Mouse (Mus musculus) erythroblast, embryonic 14.5 days (primary cell): Measurements from ENCODE around the gene F11r.

ENCODE experiments used
- GATA1 ChIP-seq: IDR thresholded peaks from 2 replicates; pipeline ENCODE4 v1.6.1; 2012; ENCODE audit warnings: low read length, inconsistent platforms, mixed read lengths
- TAL1 ChIP-seq: IDR thresholded peaks from 3 replicates; pipeline ENCODE4 v1.6.1; 2012; ENCODE audit warnings: low read length, inconsistent platforms, mixed read lengths

DNA sequence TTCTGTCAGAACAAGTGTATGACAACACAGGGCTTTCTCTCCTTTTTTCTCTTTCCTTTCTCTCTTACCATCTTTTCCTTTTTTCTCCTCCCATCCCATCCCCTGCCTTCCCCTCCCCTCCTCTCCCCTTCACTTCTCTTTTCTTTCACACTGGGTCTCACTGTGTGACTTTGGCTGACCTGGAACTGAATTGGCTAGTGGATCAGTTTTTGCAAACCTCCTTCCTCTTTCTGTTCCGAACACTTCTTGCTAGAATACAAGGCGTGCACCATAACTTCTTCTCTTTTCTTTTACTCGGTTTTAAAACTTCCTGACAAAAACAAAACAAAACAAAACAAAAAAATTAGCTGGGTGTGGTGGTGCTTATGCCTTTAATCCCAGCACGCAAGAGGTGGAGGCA lies 29.2 kb downstream of the F11r start:
- TF ChIP-seq TAL1 (no peak), GATA1 (no peak)
